Mouse (Mus musculus) testis, adult 2 months (tissue): Measurements from ENCODE around the gene Tkfc.

Experiments used
- CTCF ChIP-seq: fragments of 200-500 bp; IDR thresholded peaks from 2 replicates; pipeline ENCODE4 v1.5.1; 2012; ENCODE audit warnings: low read depth, mild to moderate bottlenecking, inconsistent platforms, low read length, moderate library complexity; ENCODE audit not compliant: control insufficient read depth, insufficient read depth, insufficient replicate concordance
- POLR2A ChIP-seq: fragments of 200-500 bp; IDR thresholded peaks from 2 replicates; pipeline ENCODE4 v1.6.1; 2012; ENCODE audit warnings: low read depth, mild to moderate bottlenecking, inconsistent platforms, low read length, moderate library complexity; ENCODE audit not compliant: control insufficient read depth

DNA sequence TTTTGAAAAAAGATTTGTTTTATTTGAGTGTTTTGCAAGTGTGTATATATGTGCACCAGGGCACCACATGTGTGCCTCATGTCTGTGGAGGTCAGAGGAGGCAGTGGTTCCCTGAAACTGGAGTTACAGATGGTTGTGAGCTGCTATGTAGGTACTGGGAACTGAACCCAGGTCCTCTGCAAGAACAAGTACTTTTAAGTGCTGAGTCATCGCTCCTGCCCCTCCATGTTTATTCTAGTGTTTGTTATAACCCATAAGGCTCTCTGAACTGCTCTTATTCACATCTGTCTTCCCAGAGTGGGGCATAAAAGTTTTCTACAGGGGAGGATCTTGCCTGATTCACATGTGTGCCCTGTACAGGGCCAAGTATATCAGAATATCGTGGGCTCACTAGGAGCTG, 5.8 kb downstream of the Tkfc start:
- TF ChIP-seq POLR2A, result no peak
- no peak for TF ChIP-seq CTCF
